Mouse (Mus musculus) spleen, adult 2 months (tissue): ENCODE measurements around the gene Lrrc71. TPM values are rescaled to one million over a fixed set of nuclear protein-coding genes. Genes with fewer than 3 reads are reported as not detected.

Source experiments
- DNase-seq, 2 experiments: peaks; one replicate each; pipeline versions ENCODE4 v3.0.0 to v3.0.0-alpha.2; 2012 to 2021; ENCODE audit warnings: low spot score in 2 of 2, low read depth in 1 of 2
- H3K27ac ChIP-seq: fragments of 200-500 bp; 2 replicates; pipeline ENCODE4 v1.5.1; 2012; ENCODE audit warnings: low read length, inconsistent platforms; ENCODE audit not compliant: insufficient read depth
- H3K27me3 ChIP-seq: fragments of 200-500 bp; 2 replicates; pipeline ENCODE4 v1.6.1; 2012; ENCODE audit warnings: mild to moderate bottlenecking, moderate library complexity, low read length, inconsistent platforms; ENCODE audit not compliant: control insufficient read depth, insufficient read depth
- H3K36me3 ChIP-seq: fragments of 200-500 bp; 2 replicates; pipeline ENCODE4 v1.6.1; 2012; ENCODE audit warnings: mild to moderate bottlenecking, low read length, inconsistent platforms; ENCODE audit not compliant: control insufficient read depth, insufficient read depth
- H3K4me1 ChIP-seq: fragments of 200-500 bp; 2 replicates; pipeline ENCODE4 v1.6.1; 2011; ENCODE audit warnings: inconsistent platforms; ENCODE audit not compliant: control insufficient read depth, insufficient read depth, insufficient read length
- H3K4me3 ChIP-seq: fragments of 200-500 bp; 2 replicates; pipeline ENCODE4 v1.5.1; 2011; ENCODE audit warnings: mild to moderate bottlenecking, inconsistent platforms; ENCODE audit not compliant: insufficient read depth, insufficient read length; ENCODE audit errors: extremely low read depth
- CTCF ChIP-seq: fragments of 200-500 bp; IDR thresholded peaks from 2 replicates; pipeline ENCODE4 v1.5.1; 2011; ENCODE audit warnings: mild to moderate bottlenecking, inconsistent platforms; ENCODE audit not compliant: insufficient read depth, insufficient read length, insufficient replicate concordance; ENCODE audit errors: extremely low read depth
- POLR2A ChIP-seq: fragments of 200-500 bp; IDR thresholded peaks from 2 replicates; pipeline ENCODE4 v1.6.1; 2011; ENCODE audit warnings: low read depth, low read length, inconsistent platforms
- WGBS: fragments of 180-500 bp; shearing (Covaris S2); methylation state at CpG from one replicate; pipeline ENCODE4 v1.1.7; 2018; 5-methylcytosine and 5-hydroxymethylcytosine counted together
- polyA plus RNA-seq: library from polyadenylated mRNA; depleted of rRNA; stranded (reverse); fragments of >200 nt; gene quantifications from 2 replicates; pipeline ENCODE4 v1.2.3, GENCODE M21; 2012

The Lrrc71 gene
- polyA plus RNA-seq, 1 experiment, result 0.25 TPM

DNA sequence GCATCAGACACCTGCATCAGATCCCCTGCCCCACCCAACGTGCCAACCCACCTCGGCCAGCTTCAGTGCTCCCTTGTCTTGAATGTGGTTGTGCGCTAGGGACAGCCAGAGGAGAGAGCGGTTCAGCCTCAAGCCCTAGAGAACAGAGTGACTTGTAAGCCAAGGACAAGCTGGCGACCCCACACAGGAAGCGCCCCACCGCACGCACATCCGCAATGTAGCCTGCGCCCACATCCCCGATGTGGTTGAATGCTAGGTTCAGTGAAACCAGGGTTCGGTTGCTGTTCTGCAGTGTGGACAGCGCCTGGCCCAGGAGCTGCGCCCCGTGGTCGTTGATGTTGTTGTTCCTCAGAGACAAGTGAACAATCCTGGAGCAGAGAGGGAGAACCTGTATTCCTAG is 5.7 kb downstream of the Lrrc71 start:
- no peak overlapping the region for H3K27ac ChIP-seq
- no peak overlapping the region for H3K4me3 ChIP-seq
- 0 out of 2 replicates have a peak, but pooled peaks cover 4% of the 10 kb centered on the region for H3K36me3 ChIP-seq
- WGBS, result 13% methylated on average over 16 of the region's 16 CpGs
- TF ChIP-seq POLR2A (no peak), CTCF (no peak)
- H3K27me3 ChIP-seq, result no peaks in the 10 kb centered on the region
- peak in 1 of 2 experiments; percentile 46 for DNase-seq
- peaks cover 15% of the 10 kb centered on the region; the same call in 1 of the 2 replicates for H3K4me1 ChIP-seq

DNA sequence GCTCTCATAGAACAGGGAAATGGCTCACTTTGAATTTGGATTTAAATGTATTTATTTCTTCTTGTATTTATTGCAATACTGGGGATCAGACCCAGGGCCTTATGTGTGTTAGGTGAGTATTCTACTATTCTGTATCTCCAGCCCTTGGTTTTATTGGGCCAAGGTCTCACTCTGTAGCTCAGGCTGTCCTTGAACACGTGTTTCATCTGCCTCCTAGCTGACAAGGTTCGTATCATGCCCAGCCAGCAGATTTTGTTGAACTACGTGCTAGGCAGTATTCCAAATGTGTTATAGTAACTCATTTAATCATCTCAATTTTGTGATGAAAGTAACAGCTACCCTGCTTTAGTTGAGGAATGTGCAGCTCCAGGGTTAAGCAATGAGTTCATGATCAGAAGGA is 6.4 kb downstream of the Lrrc71 start:
- WGBS, result 76% methylated on average over 3 of the region's 3 CpGs
- TF ChIP-seq POLR2A, result no peak
- no peak for TF ChIP-seq CTCF
- Histone ChIP-seq H3K27ac (no peak overlapping the region), H3K4me3 (no peak overlapping the region), H3K27me3 (no peaks in the 10 kb centered on the region), H3K4me1 (peaks cover 15% of the 10 kb centered on the region; the same call in 1 of the 2 replicates), H3K36me3 (0 out of 2 replicates have a peak, but pooled peaks cover 6% of the 10 kb centered on the region)
- DNase-seq, result no peak

DNA sequence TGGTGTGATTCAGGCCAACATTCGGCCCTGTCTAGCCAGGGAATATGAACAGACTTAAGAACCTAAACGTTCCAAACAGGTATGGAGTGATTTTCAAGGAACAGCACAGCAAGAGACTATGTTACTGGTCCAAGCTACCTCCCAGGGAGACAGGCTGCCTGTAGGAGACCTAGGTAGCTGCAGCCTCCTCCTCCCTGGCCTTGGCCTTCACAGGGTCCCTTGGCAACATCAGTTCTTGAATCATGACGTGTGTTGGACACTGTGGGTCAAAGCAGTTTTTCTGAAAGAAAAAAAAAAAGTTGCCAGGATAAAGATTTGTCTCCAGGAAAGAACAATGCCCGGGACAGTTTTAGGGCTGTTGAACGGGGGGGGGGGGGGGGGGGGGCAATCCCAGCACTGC is 9.5 kb downstream of the Lrrc71 start:
- peaks cover 11% of the 10 kb centered on the region for H3K36me3 ChIP-seq
- no peak overlapping the region for H3K4me3 ChIP-seq
- WGBS, result 82% methylated on average over 5 of the region's 5 CpGs
- no peak for TF ChIP-seq CTCF
- no peak for TF ChIP-seq POLR2A
- DNase-seq, result no peak
- H3K4me1 ChIP-seq, result peaks cover 14% of the 10 kb centered on the region; the same call in 1 of the 2 replicates
- H3K27me3 ChIP-seq, result no peaks in the 10 kb centered on the region
- H3K27ac ChIP-seq, result no peak overlapping the region

DNA sequence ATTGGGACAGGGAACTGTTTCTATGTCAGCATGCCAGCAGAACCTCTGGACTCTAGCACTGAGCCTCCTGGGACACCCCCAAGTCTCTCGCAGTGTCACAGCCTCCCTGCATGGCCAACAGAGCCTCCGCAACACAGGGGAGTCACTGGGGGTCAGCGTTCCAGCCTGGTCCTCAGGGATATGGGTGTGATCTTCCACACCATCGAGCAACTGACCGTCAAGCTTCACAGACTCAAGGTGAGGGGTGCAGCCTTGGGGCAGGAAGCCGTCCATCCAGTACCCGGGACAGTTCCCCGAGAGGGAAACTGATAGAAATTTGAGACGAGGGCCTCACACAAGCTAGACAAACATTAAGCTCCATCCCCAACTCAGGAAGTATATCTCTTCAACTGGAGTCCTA is 13.1 kb downstream of the Lrrc71 start:
- Histone ChIP-seq H3K36me3 (peaks cover 25% of the 10 kb centered on the region), H3K4me3 (no peak overlapping the region), H3K27me3 (no peaks in the 10 kb centered on the region), H3K4me1 (no peaks in the 10 kb centered on the region), H3K27ac (no peak overlapping the region)
- WGBS, result 90% methylated on average over 9 of the region's 9 CpGs
- TF ChIP-seq POLR2A (no peak), CTCF (no peak)
- no peak for DNase-seq

DNA sequence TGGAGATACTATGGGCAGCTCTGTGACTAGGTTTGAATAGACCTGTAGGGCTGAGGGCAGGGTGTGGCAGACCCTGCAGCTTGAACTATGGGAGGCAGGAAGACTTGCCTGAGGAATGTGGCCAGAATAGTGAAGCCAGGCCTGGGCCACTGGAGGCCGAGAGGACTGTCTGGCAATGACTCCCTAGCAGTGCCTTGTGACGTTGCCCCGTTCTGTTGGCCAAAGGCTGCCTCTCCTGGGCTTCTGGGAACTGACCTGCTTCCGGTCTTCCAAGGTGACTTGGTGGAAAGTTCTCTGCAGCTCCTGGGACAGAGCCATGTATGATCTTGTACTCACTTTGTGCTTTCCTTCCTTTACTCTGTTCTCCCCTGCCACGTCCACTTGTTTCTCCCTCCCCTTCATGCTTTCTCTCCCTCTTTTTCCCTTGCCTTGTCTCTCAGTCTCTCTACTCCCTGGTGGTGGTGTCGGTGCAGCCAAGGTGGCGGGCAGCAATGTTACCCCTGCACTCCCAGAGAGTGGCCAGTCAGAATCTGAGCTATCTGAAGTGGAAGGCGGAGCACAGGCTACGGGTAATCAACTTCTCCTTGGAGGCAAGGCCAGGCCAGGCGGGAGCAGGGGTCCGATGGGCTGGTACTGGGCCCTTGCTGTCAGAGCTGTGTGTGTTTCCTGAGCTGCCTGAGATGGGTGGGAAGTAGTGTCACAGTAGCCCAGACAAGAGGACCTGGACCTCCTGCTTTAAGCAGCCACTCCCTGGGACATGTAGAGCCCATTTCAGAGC is 14.3 kb downstream of the Lrrc71 start:
- no peak overlapping the region for H3K4me3 ChIP-seq
- H3K4me1 ChIP-seq, result no peaks in the 10 kb centered on the region
- TF ChIP-seq POLR2A, result no peak
- no peak for TF ChIP-seq CTCF
- no peaks in the 10 kb centered on the region for H3K27me3 ChIP-seq
- WGBS, result 87% methylated on average over 11 of the region's 11 CpGs
- DNase-seq, result no peak
- H3K27ac ChIP-seq, result no peak overlapping the region
- H3K36me3 ChIP-seq, result peaks cover 31% of the 10 kb centered on the region

DNA sequence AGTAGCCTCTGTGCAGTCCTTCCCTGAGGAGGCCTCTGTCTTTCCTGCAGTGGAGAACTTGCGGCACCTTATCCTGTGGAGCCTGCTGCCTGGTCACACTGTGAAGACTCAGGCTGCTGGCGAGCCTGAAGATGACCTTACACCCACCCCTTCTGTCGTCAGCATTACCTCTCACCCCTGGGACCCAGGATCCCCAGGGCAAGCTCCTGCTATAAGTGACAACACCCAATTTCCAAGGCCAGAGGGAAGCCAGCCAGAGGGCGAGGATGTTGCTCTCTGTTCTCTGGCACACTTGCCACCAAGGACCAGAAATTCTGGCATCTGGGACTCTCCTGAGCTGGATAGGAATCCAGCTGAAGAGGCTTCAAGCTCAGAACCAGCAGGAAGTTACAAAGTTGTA is 15.3 kb downstream of the Lrrc71 start:
- 90% methylated on average over 4 of the region's 4 CpGs for WGBS
- H3K4me3 ChIP-seq, result no peak overlapping the region
- peaks cover 29% of the 10 kb centered on the region for H3K36me3 ChIP-seq

DNA sequence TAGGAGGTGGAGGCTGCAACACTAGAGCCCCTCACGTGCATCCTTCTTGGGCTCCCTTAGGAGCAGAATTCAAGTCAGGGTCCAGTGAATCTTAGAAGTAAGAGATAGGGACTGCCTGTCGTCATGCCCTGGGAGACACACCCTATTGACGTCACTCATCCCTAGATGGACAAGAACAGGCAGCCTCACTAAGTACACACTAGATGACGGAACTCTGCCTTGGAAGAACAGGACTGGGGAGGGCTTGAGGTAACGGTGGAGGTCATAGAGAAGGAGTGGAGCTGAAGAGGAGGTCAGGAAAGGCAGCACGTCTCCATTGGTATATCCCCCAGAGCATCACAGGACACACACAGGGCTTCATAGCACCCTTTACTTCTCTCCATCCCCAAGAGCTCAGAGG is 19.7 kb downstream of the Lrrc71 start:
- Histone ChIP-seq H3K4me1 (no peaks in the 10 kb centered on the region), H3K4me3 (no peak overlapping the region), H3K27ac (no peak overlapping the region), H3K36me3 (peaks cover 38% of the 10 kb centered on the region), H3K27me3 (no peaks in the 10 kb centered on the region)
- 92% methylated on average over 6 of the region's 6 CpGs for WGBS
- no peak for TF ChIP-seq POLR2A
- TF ChIP-seq CTCF, result no peak
- DNase-seq, result no peak

More for the DNA sequence above, 15.3 kb downstream of the Lrrc71 start:
- Histone ChIP-seq H3K4me1 (no peaks in the 10 kb centered on the region), H3K27me3 (no peaks in the 10 kb centered on the region), H3K27ac (no peak overlapping the region)
- no peak for DNase-seq
- TF ChIP-seq CTCF (no peak), POLR2A (no peak)
